In genomic region chr7:141434464-141434863, GRCm38 (mm10) we compare ENCODE assay signal across 8 mouse cellular contexts. TPM values are rescaled to one million over a fixed set of nuclear protein-coding genes. Genes with fewer than 3 reads are reported as not detected.
A peak's percentile ranks its signal among the peaks of the same experiment; 100 is the strongest.
DNase-seq lines count a peak whose midpoint lies in the region; ATAC-seq lines count a peak whose summit lies in the region.

No protein-coding gene starts in this region.

- WGBS in lung, embryonic 15.5 days = 13% methylated on average over 8 of the region's 8 CpGs
- WGBS in midbrain, embryonic 11.5 days = 15% methylated on average over 8 of the region's 8 CpGs

- no peak for DNase-seq in lung, postnatal 25 days (ENCODE audit: low spot score)
- DNase-seq in cerebellum, adult 8-10 months = peak; percentile 78
- peak; percentile 65 for DNase-seq in heart, adult 8-10 months (ENCODE audit: low spot score)
- DNase-seq in kidney, postnatal 36 days = peak; percentile 56 to 59
- peak; percentile 94 for DNase-seq in midbrain, embryonic 11.5 days (ENCODE audit: low spot score, missing footprints)
- DNase-seq in thymus, postnatal 14 days = peak; percentile 48

- H3K36me3 ChIP-seq in lung, embryonic 15.5 days = peaks cover 40% of the 10 kb centered on the region
- no peaks in the 10 kb centered on the region; the same call in 1 of the 2 replicates for H3K36me3 ChIP-seq in midbrain, embryonic 11.5 days (ENCODE audit: control insufficient read depth, insufficient read depth, low read length)

- peak overlapping the region; percentile 45 for H3K4me3 ChIP-seq in lung, embryonic 15.5 days
- H3K4me3 ChIP-seq in midbrain, embryonic 11.5 days (ENCODE audit: low read depth, low read length) = peak overlapping the region; percentile 41

- no peaks in the 10 kb centered on the region for H3K9me3 ChIP-seq in lung, embryonic 15.5 days
- no peaks in the 10 kb centered on the region for H3K9me3 ChIP-seq in midbrain, embryonic 11.5 days (ENCODE audit: control insufficient read depth, low read length)

- H3K4me1 ChIP-seq in lung, embryonic 15.5 days = peaks cover 32% of the 10 kb centered on the region
- peaks cover 34% of the 10 kb centered on the region for H3K4me1 ChIP-seq in midbrain, embryonic 11.5 days (ENCODE audit: control insufficient read depth, insufficient read depth, low read length)

- H3K9ac ChIP-seq in lung, embryonic 15.5 days = peak overlapping the region; percentile 43
- peak overlapping the region; percentile 70 for H3K9ac ChIP-seq in midbrain, embryonic 11.5 days (ENCODE audit: low read length)

- no peak overlapping the region for H3K27ac ChIP-seq in lung, embryonic 15.5 days
- H3K27ac ChIP-seq in midbrain, embryonic 11.5 days (ENCODE audit: low read depth, low read length) = peak overlapping the region; percentile 33

- no peak for ATAC-seq in lung, embryonic 15.5 days (ENCODE audit: borderline replicate concordance, extremely low read depth, low FRiP score, low TSS enrichment)
- ATAC-seq in midbrain, embryonic 11.5 days (ENCODE audit: low FRiP score) = no peak
- ATAC-seq in megakaryocyte-erythroid progenitor cell, adult 5-6 weeks (replicated peaks; ENCODE audit: low FRiP score, low TSS enrichment, poor library complexity, severe bottlenecking) = no peak

- no peaks in the 10 kb centered on the region for H3K27me3 ChIP-seq in lung, embryonic 15.5 days
- no peaks in the 10 kb centered on the region for H3K27me3 ChIP-seq in midbrain, embryonic 11.5 days (ENCODE audit: control insufficient read depth, insufficient read depth, low read length)

- H3K4me2 ChIP-seq in lung, embryonic 15.5 days = peak overlapping the region; percentile 82
- H3K4me2 ChIP-seq in midbrain, embryonic 11.5 days = peak overlapping the region; percentile 77

RNA-seq across cellular contexts. Expression of gene Slc25a22, which starts 3.2 kb away (rescaled TPM):
- polyA plus RNA-seq in lung, embryonic 15.5 days (2015; fragmentation: Nextera tagmentation; extraction: Ambion mirVana) = 24.9 and 25.1 TPM in 2 replicates
- total RNA-seq in heart, adult 8-10 months (2022) = 10 to 100 TPM; 44.3 to 76.1 (median 66.5) TPM
- 31.2 and 31.9 TPM in 2 replicates for polyA plus RNA-seq in midbrain, embryonic 11.5 days (2014; fragmentation: Nextera tagmentation; extraction: Ambion mirVana)
- 25.9 and 45.2 TPM in 2 replicates for total RNA-seq in megakaryocyte-erythroid progenitor cell, adult 5-6 weeks (2014; fragmentation: Nextera tagmentation)
- total RNA-seq in megakaryocyte-erythroid progenitor cell, adult 5-6 weeks (2017) = 3.4 and 6.7 TPM in 2 replicates

RNA-seq across cellular contexts. Expression of gene Cend1, which starts 5.2 kb away (rescaled TPM):
- polyA plus RNA-seq in lung, embryonic 15.5 days (2015; fragmentation: Nextera tagmentation; extraction: Ambion mirVana) = 0.52 and 0.90 TPM in 2 replicates
- 1 to 10 TPM in 3 of 4 experiments, under 1 TPM in 1; 0.78 to 1.7 (median 1.4) TPM for total RNA-seq in heart, adult 8-10 months (2022)
- 5.8 and 5.9 TPM in 2 replicates for polyA plus RNA-seq in midbrain, embryonic 11.5 days (2014; fragmentation: Nextera tagmentation; extraction: Ambion mirVana)
- not detected in 2 replicates for total RNA-seq in megakaryocyte-erythroid progenitor cell, adult 5-6 weeks (2014; fragmentation: Nextera tagmentation)
- total RNA-seq in megakaryocyte-erythroid progenitor cell, adult 5-6 weeks (2017) = not detected in 2 replicates

RNA-seq across cellular contexts. Expression of gene Pidd1, which starts 9.4 kb away (rescaled TPM):
- 14.4 and 15.8 TPM in 2 replicates for polyA plus RNA-seq in lung, embryonic 15.5 days (2015; fragmentation: Nextera tagmentation; extraction: Ambion mirVana)
- under 1 TPM; 0.32 to 0.62 (median 0.44) TPM for total RNA-seq in heart, adult 8-10 months (2022)
- polyA plus RNA-seq in midbrain, embryonic 11.5 days (2014; fragmentation: Nextera tagmentation; extraction: Ambion mirVana) = 7.4 and 7.8 TPM in 2 replicates
- 46.5 and 64.8 TPM in 2 replicates for total RNA-seq in megakaryocyte-erythroid progenitor cell, adult 5-6 weeks (2014; fragmentation: Nextera tagmentation)
- 7.5 and 14.3 TPM in 2 replicates for total RNA-seq in megakaryocyte-erythroid progenitor cell, adult 5-6 weeks (2017)

RNA-seq across cellular contexts. Expression of gene Rplp2, which starts 12.7 kb away (rescaled TPM):
- 1,155 and 1,294 TPM in 2 replicates for polyA plus RNA-seq in lung, embryonic 15.5 days (2015; fragmentation: Nextera tagmentation; extraction: Ambion mirVana)
- total RNA-seq in heart, adult 8-10 months (2022) = 100 to 1,000 TPM; 796 to 941 (median 846) TPM
- polyA plus RNA-seq in midbrain, embryonic 11.5 days (2014; fragmentation: Nextera tagmentation; extraction: Ambion mirVana) = 891 and 959 TPM in 2 replicates
- total RNA-seq in megakaryocyte-erythroid progenitor cell, adult 5-6 weeks (2014; fragmentation: Nextera tagmentation) = 4,458 and 6,012 TPM in 2 replicates
- total RNA-seq in megakaryocyte-erythroid progenitor cell, adult 5-6 weeks (2017) = 2,286 and 2,743 TPM in 2 replicates

RNA-seq across cellular contexts. Expression of gene Gatd1, which starts 20.5 kb away (rescaled TPM):
- polyA plus RNA-seq in lung, embryonic 15.5 days (2015; fragmentation: Nextera tagmentation; extraction: Ambion mirVana) = 50.8 and 51.8 TPM in 2 replicates
- 10 to 100 TPM; 13.3 to 16.0 (median 14.8) TPM for total RNA-seq in heart, adult 8-10 months (2022)
- polyA plus RNA-seq in midbrain, embryonic 11.5 days (2014; fragmentation: Nextera tagmentation; extraction: Ambion mirVana) = 34.0 and 36.1 TPM in 2 replicates
- total RNA-seq in megakaryocyte-erythroid progenitor cell, adult 5-6 weeks (2014; fragmentation: Nextera tagmentation) = 26.8 and 33.7 TPM in 2 replicates
- 10.9 and 13.9 TPM in 2 replicates for total RNA-seq in megakaryocyte-erythroid progenitor cell, adult 5-6 weeks (2017)

Comparison
In these comparisons a context has a peak if more than half of its experiments do, and no peak if none do; other contexts are left out.
1. RNA of gene Pidd1, which starts 9.4 kb away (total RNA-seq): 7.5 to 64.8 TPM in megakaryocyte-erythroid progenitor cell, adult 5-6 weeks; 0.32 to 0.62 TPM in heart, adult 8-10 months; every median in the first group is over 4 times any median in the second.